Mouse (Mus musculus) Patski (cell line): ENCODE data around the gene Camsap3. TPM values are rescaled to one million over a fixed set of nuclear protein-coding genes. Genes with fewer than 3 reads are reported as not detected.

Source experiments
- ATAC-seq: fragments of 100-300 bp; one replicate; pipeline ENCODE4 v1.8.0; 2021
- CTCF ChIA-PET: fragments of 350-600 bp; sonication (Branson Sonifier 250); formaldehyde crosslinking; loops from one replicate; lab custom pipeline; 2022; ENCODE audit warnings: inconsistent platforms; lab: Charles Lee
- POLR2A ChIA-PET: fragments of 350-600 bp; sonication (Branson Sonifier 250); formaldehyde crosslinking; loops from one replicate; lab custom pipeline; 2022; ENCODE audit warnings: antibody characterized with exemption, inconsistent platforms; lab: Charles Lee
- DNase-seq: peaks from one replicate; pipeline ENCODE4 v3.0.0-alpha.2; 2011; ENCODE audit warnings: low read depth, low spot score
- H3K27me3 ChIP-seq: fragments of 371-371 bp; one replicate; pipeline ENCODE4 v1.5.1; 2021
- CTCF ChIP-seq: fragments of 100-300 bp; IDR thresholded peaks from one replicate; pipeline ENCODE4 v1.5.1; 2021
- in situ Hi-C: fragments of 300-500 bp; cut with MboI; formaldehyde crosslinking; loops from 3 replicates; pipeline ENCODE4 v1.11.1; 2018; ENCODE audit warnings: low pct_unique_long_range_greater_than_20kb, mixed read lengths
- polyA plus RNA-seq: library from polyadenylated mRNA; unstranded; gene quantifications from one replicate; pipeline ENCODE4 v1.2.3, GENCODE M21; 2021

The Camsap3 gene
- polyA plus RNA-seq: 18.5 TPM

DNA sequence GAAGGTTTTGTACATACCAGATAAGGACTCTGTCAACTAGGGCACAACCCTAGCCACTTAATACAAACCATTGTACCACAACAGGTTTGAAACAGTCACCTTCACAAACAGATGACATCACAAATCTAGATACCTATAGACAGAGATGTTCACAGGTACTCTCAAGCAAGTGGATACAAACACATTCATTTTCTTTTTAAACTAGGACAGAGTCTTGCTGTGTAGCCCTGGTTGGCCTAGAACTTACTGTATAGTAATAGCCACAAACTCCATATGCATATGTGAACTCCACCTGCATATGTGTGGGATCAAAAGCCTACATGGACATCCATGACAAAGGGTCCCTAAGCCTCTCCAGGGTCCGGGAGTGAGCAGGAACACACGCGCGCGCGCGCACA, at the start of gene Camsap3:
Gene Camsap3 (plus strand): TSS at position 301 of the 398 bp plus-strand sequence.
- ChIA-PET CTCF (interaction anchor here (1.4 kb wide), 1 partner anchor 86 kb away, joined by 3 read pairs; the partner anchor contains the start of gene Fcor), POLR2A (interaction anchor here (1.3 kb wide), 1 partner anchor 13 kb away, joined by 3 read pairs; no protein-coding TSS in a partner anchor)
- TF ChIP-seq CTCF: no peak
- ATAC-seq (no peak), DNase-seq (no peak)
- in situ Hi-C loops: no loop called here
- H3K27me3 ChIP-seq: no peaks in the 10 kb centered on the region

DNA sequence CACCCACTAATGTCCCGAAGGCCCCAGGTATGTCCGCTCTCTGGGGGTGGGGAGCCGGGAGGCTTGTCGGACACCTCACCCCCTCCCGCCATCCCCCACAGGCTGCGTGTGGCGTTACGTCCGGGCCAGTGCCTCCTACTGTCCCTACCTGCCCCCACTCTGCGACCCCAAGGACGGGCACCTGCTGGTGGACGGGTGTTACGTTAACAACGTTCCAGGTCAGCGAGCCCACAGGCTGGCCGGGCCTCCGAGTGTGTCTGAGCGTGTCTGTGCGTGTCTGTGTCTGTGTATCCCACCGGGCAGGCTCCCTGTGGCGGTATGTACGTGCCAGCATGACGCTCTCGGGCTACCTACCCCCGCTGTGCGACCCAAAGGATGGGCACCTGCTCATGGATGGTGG, 49.4 kb upstream of the Camsap3 start:
- POLR2A ChIA-PET: no interaction called here
- no peak for ATAC-seq
- no peak for TF ChIP-seq CTCF
- no peaks in the 10 kb centered on the region for H3K27me3 ChIP-seq
- in situ Hi-C loops: no loop called here
- DNase-seq: no peak
- CTCF ChIA-PET: no interaction called here

DNA sequence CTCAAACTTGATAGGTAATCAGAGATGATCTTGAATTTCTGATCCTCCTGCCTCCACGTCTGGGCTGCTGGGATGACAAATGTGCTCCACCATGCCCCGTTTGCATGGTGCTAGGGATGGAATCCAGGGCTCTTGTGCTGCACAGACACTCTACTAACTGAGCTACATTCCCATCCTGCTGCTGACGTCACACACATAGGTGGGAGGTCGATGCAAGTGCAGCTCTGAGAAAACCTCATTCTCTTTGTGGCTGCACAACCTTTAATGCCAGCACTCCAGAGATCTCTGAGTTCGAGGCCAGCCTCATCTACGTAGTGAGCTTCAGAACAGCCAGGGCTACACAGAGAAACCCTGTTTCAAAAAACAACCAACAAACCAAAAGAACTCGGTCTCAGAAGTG, 47.9 kb upstream of the Camsap3 start:
- ChIA-PET POLR2A (no interaction called here), CTCF (no interaction called here)
- TF ChIP-seq CTCF: no peak
- in situ Hi-C loops: no loop called here
- ATAC-seq: no peak
- no peak for DNase-seq
- H3K27me3 ChIP-seq: no peaks in the 10 kb centered on the region

DNA sequence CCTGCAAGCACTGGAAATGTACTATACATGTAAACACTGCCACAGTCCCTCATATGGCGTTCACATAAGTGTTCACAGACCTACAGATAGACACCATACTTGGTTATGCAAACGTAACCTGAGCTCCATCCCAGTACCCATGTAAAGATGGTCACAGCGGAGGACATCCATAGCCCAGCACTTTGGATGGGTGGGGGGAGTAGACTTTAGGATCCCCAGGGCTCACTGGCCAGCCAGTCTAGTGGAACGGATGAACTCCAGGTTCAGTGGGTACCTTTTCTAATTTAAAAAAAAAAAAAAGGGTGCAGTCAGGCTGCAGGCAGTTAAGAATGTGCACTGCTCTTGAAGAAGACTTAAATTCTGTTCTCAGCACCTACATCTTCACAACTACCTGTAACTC, 47.0 kb upstream of the Camsap3 start:
- no peak for TF ChIP-seq CTCF
- ChIA-PET POLR2A (no interaction called here), CTCF (no interaction called here)
- ATAC-seq (no peak), DNase-seq (no peak)
- H3K27me3 ChIP-seq: no peaks in the 10 kb centered on the region
- in situ Hi-C loops: no loop called here

DNA sequence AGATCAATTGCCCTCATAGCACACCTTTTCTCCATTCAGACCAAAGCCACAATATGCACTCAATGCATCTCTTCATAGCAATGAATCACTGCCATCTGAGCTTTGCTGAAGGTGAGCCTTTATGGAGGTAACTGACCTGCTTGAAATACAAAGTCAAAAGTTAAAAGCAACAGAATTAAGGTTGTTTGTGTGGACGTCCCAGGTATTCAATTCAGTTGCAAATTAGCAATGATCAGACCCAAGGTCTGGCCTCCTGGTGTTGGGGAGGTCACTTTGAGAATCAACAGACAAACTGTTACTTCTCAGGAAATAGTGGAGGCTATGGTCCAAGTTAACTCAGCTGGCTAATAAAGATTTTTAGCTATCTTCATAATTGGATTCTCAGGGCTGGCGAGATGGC, 40.6 kb upstream of the Camsap3 start:
- CTCF ChIA-PET: interaction anchor here (1.0 kb wide), 1 partner anchor 13 kb away, joined by 3 read pairs; no protein-coding TSS in a partner anchor
- TF ChIP-seq CTCF: no peak
- DNase-seq (no peak), ATAC-seq (no peak)
- in situ Hi-C loops: no loop called here
- no peaks in the 10 kb centered on the region for H3K27me3 ChIP-seq
- POLR2A ChIA-PET: no interaction called here

DNA sequence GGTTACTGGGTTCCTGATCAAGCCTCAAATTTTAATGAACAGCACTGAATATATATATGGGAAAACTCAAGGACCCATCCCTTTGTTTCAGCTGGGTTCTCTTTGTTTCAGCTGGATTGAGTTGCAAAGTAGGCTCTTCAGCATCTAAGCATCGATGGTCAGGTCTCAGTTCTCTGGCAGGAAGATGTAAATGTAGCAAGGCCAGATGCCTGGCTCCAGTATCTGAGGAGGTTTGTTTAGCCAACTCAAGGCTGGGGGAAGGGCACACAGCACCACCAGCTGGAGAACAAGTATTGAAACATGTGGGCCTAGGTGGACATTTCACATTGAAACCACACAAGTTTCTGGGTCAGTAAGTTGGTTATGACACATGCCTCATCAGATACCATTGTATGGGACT, 34.9 kb upstream of the Camsap3 start:
- in situ Hi-C loops: no loop called here
- no peaks in the 10 kb centered on the region for H3K27me3 ChIP-seq
- ChIA-PET CTCF (interaction anchor here (1.6 kb wide), 1 partner anchor 124 kb away, joined by 6 read pairs; the partner anchor contains the start of gene Trappc5), POLR2A (no interaction called here)
- no peak for TF ChIP-seq CTCF
- DNase-seq: no peak
- ATAC-seq: no peak

DNA sequence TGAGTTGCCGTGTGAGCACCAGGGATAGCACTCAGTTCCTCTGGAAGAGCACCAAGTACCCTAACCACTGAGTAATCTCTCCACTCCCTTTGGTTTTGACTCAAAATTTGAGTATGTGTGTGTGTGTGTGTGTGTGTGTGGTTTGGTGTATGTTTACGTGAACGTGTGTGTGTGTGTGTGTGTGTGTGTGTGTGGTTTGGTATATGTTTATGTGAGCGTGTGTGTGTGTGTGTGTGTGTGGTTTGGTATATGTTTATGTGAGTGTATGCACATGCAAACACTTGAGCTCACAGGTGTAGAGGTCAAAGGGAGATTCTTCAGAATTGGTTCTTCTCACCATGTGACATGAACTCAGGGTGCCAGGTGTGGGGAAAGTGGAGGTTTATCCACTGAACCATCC, 31.0 kb upstream of the Camsap3 start:
- TF ChIP-seq CTCF: no peak
- DNase-seq (no peak), ATAC-seq (no peak)
- ChIA-PET POLR2A (no interaction called here), CTCF (no interaction called here)
- in situ Hi-C loops: loop anchor here (5.0 kb wide), 1 partner anchor 71 kb away; the partner anchor contains the start of gene Pcp2
- no peaks in the 10 kb centered on the region for H3K27me3 ChIP-seq

DNA sequence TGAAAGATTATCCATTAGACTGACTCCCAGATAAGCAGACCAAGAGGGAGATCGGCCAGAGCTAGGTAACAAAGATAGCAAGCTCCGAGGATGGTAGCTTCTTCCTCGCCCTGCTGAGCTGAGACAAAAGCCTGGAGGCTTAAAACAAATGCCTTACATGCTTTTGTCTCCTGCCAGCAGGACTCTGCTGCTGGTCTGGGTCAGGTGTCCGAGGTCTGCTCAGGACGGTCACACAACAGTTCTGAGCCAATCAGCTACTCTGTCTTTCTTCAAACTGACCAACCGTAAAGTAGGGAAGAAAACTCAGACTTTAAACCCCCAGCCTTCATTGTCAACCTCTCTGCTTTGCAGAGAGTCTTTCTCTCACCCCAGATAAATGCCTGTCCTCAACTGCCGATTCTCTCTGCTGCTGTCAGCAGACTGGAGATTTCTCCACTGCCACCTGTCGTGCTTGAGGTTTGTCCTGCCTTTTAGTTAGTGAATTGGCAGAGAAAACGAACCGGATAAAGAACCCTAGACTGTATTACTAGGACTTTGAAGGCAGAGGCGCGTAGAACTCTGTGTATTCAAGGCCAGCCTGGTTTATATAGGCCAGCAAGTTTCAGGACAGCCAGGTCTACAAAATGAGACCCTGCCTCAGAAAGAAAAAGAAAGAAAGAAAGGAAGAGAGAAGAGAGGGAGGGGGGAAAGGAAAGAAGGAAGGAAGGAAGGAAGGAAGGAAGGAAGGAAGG, 19.3 kb upstream of the Camsap3 start, which contains the start of gene C330021F23Rik:
Gene C330021F23Rik (plus strand): TSS at position 350 of the 731 bp plus-strand sequence.
- in situ Hi-C loops: no loop called here
- DNase-seq: peak; percentile 28
- CTCF ChIA-PET: interaction anchor here (1.0 to 1.5 kb wide), 2 partner anchors 9 to 104 kb away, joined by 3 to 9 read pairs; partner anchors contain the start of gene Fcor
- H3K27me3 ChIP-seq: no peaks in the 10 kb centered on the region
- no peak for TF ChIP-seq CTCF
- peak; percentile 89 for ATAC-seq
- POLR2A ChIA-PET: interaction anchor here (0.6 kb wide), 1 partner anchor 77 kb away, joined by 3 read pairs; no protein-coding TSS in a partner anchor

DNA sequence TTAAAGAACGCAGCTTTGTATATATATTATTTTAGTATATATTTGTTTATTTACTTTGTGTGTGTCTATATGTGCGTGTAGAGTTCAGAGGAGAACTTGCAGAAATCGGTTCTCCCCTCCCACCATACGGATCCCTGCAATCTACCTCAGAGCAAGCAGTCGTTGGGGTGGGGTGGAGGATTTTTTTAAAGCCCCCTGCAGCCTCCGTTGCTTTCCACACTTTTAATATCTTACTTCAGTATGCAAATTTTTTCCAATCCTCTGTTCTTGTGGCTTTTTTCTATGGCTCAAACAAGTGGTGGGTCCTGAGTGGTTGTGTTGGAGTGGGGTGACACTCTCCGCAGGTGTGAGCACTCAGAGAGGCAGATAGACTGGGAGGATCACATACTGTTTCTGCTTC, 18.7 kb upstream of the Camsap3 start:
- CTCF ChIA-PET: interaction anchor here (1.0 to 1.5 kb wide), 2 partner anchors 9 to 104 kb away, joined by 3 to 9 read pairs; partner anchors contain the start of gene Fcor
- POLR2A ChIA-PET: no interaction called here
- ATAC-seq: no peak

DNA sequence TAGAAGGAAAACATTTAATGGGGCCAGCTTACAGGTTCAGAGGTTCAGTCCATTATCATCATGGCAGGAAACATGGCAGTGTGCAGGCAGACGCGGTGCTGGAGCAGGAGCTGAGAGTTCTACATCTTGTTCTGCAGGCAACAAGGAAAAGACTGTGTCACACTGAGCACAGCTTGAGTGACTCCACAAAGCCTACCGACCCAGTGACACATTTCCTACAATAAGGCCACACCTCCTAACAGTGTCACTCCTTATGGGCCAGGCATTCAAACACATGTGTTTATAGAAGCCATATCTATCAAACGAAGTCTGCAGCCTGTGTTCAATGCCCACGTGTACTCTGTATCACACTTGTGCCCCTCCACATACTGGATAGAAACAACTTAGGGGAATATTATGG, 17.3 kb upstream of the Camsap3 start:
- DNase-seq (no peak), ATAC-seq (no peak)
- in situ Hi-C loops: no loop called here
- H3K27me3 ChIP-seq: no peaks in the 10 kb centered on the region
- POLR2A ChIA-PET: no interaction called here
- CTCF ChIA-PET: no interaction called here
- no peak for TF ChIP-seq CTCF

More for the DNA sequence above, 18.7 kb upstream of the Camsap3 start:
- no peaks in the 10 kb centered on the region for H3K27me3 ChIP-seq
- no peak for TF ChIP-seq CTCF
- in situ Hi-C loops: no loop called here
- no peak for DNase-seq

DNA sequence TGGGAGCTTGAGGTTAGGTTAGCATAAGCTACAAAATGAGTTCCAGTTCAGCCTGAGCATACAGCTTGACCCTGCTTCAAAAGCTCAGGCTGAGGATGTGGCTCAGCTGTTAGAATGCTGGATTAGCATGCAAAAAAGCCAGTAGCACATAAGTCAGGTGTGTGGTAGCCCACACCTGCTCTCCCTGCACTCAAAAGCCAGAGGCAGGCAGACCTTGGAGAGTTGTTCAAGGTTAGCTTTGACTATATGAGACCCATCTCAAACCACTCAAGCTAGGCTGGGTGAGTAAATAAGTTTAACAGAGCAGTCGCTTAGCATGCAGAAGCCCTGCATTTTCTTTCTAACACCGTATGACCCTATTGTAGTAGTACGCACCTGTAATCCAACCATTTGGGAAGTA, 12.5 kb upstream of the Camsap3 start:
- in situ Hi-C loops: no loop called here
- ATAC-seq (no peak), DNase-seq (no peak)
- TF ChIP-seq CTCF: no peak
- ChIA-PET POLR2A (no interaction called here), CTCF (interaction anchor here (1.0 kb wide), 1 partner anchor 28 kb away, joined by 3 read pairs; no protein-coding TSS in a partner anchor)
- no peaks in the 10 kb centered on the region for H3K27me3 ChIP-seq
